Mouse (Mus musculus) kidney, adult 18-20 months (tissue): ENCODE results near the gene Rnf224.

Source experiments
- DNase-seq: peaks from one replicate; pipeline ENCODE4 v3.0.0; 2021

Rnf224 gene

DNA sequence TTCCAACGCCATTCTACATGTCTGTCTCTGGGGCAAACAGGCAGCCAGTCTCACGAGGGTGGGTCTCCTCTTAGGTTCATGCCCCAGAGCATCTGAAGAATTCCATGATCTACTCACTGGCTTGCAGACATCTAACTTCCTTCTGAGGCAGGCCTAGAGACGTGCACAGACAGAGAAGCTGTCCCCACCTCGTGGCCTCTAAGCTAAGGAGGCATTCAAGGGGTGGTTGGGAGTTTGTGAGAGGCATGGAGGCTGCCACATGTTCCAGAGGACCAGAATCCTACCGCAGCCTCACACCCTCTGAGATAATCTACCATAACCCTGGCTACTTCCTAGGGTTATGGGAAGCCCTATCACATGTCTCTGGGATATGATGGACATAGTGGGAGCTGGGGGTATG is 42.6 kb downstream of the Rnf224 start:
- no peak for DNase-seq

DNA sequence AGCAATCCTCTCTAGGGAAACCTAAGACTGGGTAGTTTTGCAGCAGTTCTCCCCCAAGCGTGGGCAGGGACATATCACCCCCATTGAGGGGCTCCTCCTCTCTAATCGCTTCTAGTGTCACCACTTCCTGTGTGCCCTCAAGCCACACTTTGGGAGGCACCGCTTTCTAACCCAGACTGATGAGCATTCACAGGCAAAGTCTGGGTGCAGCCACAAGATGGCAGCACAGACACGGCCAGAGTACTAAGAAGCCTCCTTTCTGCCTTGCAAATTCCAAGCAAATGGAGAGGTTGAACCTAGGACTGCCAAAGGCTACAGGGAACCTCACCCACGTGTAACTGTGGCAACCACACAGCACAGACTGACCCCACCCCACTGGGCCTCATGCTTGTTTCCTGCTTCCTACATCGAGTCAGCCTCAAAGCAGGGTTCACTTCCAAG is 43.2 kb downstream of the Rnf224 start:
- DNase-seq = peak; percentile 88

DNA sequence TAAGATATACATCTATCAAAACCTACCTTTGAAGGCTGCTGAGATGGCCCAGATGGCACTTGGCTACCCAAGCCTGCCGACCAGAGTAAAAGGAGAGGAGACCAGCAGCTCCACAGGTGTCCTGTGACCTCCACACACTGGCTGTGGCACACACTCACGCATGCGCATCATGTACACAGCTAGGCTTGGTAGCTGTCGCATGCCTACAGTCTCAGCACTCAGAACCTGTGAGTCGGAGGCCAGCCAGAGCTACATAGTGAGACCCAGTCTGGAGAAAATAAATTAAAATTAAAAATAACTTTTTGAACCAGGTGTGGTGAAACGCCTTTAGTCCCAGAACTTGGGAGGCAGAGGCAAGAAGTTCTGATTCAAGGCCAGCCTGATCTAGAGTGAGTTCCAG is 48.7 kb downstream of the Rnf224 start:
- no peak for DNase-seq

DNA sequence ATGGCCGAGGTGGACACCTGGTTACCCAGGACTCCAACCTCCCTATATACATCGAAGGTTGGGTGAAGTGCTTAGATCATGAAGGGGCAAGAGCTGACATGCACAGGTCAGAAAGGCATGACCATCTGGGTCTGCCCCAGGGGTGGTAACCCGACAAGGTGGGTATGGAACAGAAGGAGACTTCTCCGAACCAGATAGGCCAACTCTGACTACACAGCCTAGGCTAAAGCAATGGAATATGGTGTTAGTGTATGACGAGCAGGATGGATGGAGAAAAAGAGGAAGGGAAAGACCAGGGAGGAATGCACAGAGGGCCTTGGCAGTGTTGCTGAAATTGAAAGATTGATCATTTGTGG is 50.0 kb downstream of the Rnf224 start:
- DNase-seq = no peak

DNA sequence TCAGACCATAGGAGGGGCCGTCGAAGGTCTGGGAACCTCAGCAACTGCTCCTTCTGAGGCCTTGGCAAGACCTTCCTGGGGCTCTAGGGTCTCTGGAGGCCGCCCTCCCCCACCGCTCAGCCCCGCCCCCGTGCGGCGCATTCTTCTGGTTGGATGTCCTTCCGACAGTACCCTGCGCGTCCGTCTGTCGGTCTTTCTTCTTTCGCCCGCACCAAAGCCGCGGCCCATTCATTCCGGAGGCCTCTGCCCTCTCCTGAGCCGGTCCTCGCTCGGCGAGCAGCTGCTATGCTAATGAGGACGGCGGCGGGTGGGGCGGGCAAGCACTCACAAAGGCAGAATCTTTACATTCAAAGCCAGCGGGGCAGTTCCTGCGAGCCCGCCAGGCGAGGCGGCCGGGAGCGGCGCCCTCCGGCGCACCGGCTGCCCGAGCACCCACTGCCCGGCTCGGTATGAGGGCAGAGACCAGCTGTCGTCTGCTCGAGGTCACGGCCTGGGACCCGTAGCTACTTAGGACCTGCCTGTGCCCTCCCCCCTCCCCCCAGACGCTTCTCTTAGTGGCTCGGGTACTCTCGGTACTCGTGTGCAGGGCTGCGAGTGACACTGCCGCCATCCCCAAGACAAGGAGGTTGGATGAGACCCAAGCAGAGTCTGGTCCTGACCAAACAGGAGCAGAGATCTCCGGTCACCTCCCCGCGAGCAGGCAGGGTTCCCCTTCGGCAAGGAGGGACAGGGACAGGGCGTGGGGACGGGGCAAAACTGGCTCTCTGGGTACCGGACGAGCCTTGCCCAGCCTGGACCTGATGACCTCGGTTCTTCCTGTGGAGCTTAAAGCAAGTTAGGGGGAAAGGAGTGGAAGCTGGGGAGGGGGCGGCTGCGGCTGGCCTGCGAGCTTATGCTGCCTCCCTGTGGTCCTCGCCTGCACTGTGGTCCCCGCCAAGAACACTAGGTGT is 50.7 kb downstream of the Rnf224 start:
- DNase-seq = peak; percentile 70

DNA sequence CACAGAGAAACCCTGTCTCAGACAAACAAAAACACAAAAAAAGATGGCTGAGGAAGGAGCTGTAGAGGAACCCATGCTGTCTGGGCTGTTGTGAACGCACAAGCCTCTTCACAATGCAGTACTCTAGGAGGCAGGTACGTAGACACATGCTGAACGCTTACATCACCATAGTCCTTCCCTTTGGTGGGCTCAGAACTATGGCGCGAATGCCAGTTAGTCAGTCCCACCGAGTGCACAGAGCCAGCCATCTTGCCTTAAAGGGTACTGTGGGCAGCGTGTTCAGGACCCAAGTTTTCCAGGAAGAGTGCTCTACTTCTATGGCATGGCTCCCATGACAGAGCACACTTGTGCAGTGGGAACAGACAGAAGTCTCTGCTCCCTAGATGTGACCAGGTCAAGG is 52.1 kb downstream of the Rnf224 start:
- no peak for DNase-seq
